Mouse (Mus musculus) lung, adult 2 months (tissue): ENCODE measurements around the gene Utp11.

Source experiments
- CTCF ChIP-seq: fragments of 200-500 bp; IDR thresholded peaks from 2 replicates; pipeline ENCODE4 v1.5.1; 2011; ENCODE audit warnings: mild to moderate bottlenecking, low read length, control low read depth; ENCODE audit not compliant: insufficient read depth
- POLR2A ChIP-seq: fragments of 200-500 bp; IDR thresholded peaks from 2 replicates; pipeline ENCODE4 v1.6.1; 2011; ENCODE audit warnings: low read depth, mild to moderate bottlenecking, control low read depth, low read length, borderline replicate concordance; ENCODE audit errors: extremely low read depth

DNA sequence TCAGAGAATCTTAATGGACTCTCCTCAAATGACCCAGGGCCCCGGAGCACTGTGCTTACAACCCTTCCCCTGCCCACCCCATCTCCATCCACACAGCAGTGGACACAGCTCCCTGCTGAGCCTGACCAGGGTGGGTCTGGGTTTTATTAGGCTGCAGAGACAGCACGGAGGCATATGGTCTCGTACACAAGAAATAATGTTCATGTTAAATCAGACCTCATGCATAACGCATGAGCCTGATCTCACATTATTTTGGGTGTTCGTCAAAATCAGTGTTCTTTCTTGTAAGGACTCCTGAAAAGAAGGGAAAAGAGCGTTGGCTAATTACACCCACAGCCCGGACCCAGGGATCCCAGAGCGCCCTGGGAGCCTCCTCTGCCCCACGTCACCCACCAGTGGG is 29.2 kb downstream of the Utp11 start:
- TF ChIP-seq CTCF (no peak), POLR2A (no peak)
